Mouse (Mus musculus): Measurements from ENCODE around the gene Reps2. TPM values are rescaled to one million over a fixed set of nuclear protein-coding genes. Genes with fewer than 3 reads are reported as not detected.

The Reps2 gene
- polyA plus RNA-seq (2014; fragmentation: Nextera tagmentation; extraction: Ambion mirVana): 3.1 and 4.2 TPM in 2 replicates

- peak within 1 kb of the TSS; percentile 69 for H3K9ac ChIP-seq (ENCODE audit: low read depth, low read length)
- DNase-seq (ENCODE audit: low spot score) (peak; percentile 91), ATAC-seq (ENCODE audit: low read depth) (peak; percentile 97)
- no peaks in the 10 kb centered on the region for H3K4me1 ChIP-seq (ENCODE audit: control insufficient read depth, insufficient read depth, low read length)
- H3K27ac ChIP-seq (replicated peaks; ENCODE audit: low read depth, low read length): no peak within 1 kb of the TSS
- no peaks in the 10 kb centered on the region for H3K9me3 ChIP-seq (ENCODE audit: control insufficient read depth, low read length)
- H3K36me3 ChIP-seq (ENCODE audit: control insufficient read depth, insufficient read depth, low read length): no peaks in the 10 kb centered on the region
- H3K27me3 ChIP-seq (replicated peaks; ENCODE audit: control insufficient read depth, insufficient read depth, low read length): peaks cover 32% of the 10 kb centered on the region
- peak within 1 kb of the TSS; percentile 57 for H3K4me3 ChIP-seq (ENCODE audit: low read depth, low read length)
- WGBS: 21% methylated on average over 15 of the region's 61 CpGs
- peak within 1 kb of the TSS; percentile 73 for H3K4me2 ChIP-seq (ENCODE audit: low read depth, low read length)
Measured at GRCm38 (mm10) chrX:162643091-162643788, at the start of gene Reps2. Gene Reps2, minus strand, starts transcription at chrX:162643649.

- no peak for DNase-seq (ENCODE audit: low spot score)
- Histone ChIP-seq H3K27me3 (replicated peaks; ENCODE audit: control insufficient read depth, insufficient read depth, low read length) (no peaks in the 10 kb centered on the region), H3K27ac (replicated peaks; ENCODE audit: low read depth, low read length) (no peak overlapping the region), H3K4me2 (ENCODE audit: low read depth, low read length) (no peak overlapping the region), H3K36me3 (ENCODE audit: control insufficient read depth, insufficient read depth, low read length) (no peaks in the 10 kb centered on the region), H3K9me3 (ENCODE audit: control insufficient read depth, low read length) (no peaks in the 10 kb centered on the region), H3K4me1 (ENCODE audit: control insufficient read depth, insufficient read depth, low read length) (no peaks in the 10 kb centered on the region), H3K9ac (ENCODE audit: low read depth, low read length) (no peak overlapping the region), H3K4me3 (ENCODE audit: low read depth, low read length) (no peak overlapping the region)
- no peak for ATAC-seq (ENCODE audit: low read depth)
- 42% methylated on average over 2 of the region's 2 CpGs for WGBS
Measured at GRCm38 (mm10) chrX:162691272-162691671, 47.8 kb upstream of the Reps2 start.

- Histone ChIP-seq H3K4me1 (ENCODE audit: control insufficient read depth, insufficient read depth, low read length) (no peaks in the 10 kb centered on the region), H3K36me3 (ENCODE audit: control insufficient read depth, insufficient read depth, low read length) (no peaks in the 10 kb centered on the region), H3K9ac (ENCODE audit: low read depth, low read length) (no peak overlapping the region), H3K27me3 (replicated peaks; ENCODE audit: control insufficient read depth, insufficient read depth, low read length) (no peaks in the 10 kb centered on the region; the same call in 1 of the 2 replicates), H3K27ac (replicated peaks; ENCODE audit: low read depth, low read length) (no peak overlapping the region), H3K4me3 (ENCODE audit: low read depth, low read length) (no peak overlapping the region), H3K4me2 (ENCODE audit: low read depth, low read length) (no peak overlapping the region), H3K9me3 (ENCODE audit: control insufficient read depth, low read length) (no peaks in the 10 kb centered on the region)
- ATAC-seq (ENCODE audit: low read depth) (no peak), DNase-seq (ENCODE audit: low spot score) (peak; percentile 2)
- WGBS: 84% methylated on average over 1 of the region's 1 CpGs
Measured at GRCm38 (mm10) chrX:162685394-162685793, 41.9 kb upstream of the Reps2 start.

- H3K4me2 ChIP-seq (ENCODE audit: low read depth, low read length): no peak overlapping the region
- DNase-seq (ENCODE audit: low spot score): no peak
- WGBS: 74% methylated on average over 2 of the region's 2 CpGs
- H3K27me3 ChIP-seq (replicated peaks; ENCODE audit: control insufficient read depth, insufficient read depth, low read length): no peaks in the 10 kb centered on the region
- H3K27ac ChIP-seq (replicated peaks; ENCODE audit: low read depth, low read length): no peak overlapping the region
- H3K4me1 ChIP-seq (ENCODE audit: control insufficient read depth, insufficient read depth, low read length): no peaks in the 10 kb centered on the region
- no peaks in the 10 kb centered on the region for H3K9me3 ChIP-seq (ENCODE audit: control insufficient read depth, low read length)
- H3K9ac ChIP-seq (ENCODE audit: low read depth, low read length): no peak overlapping the region
- no peak overlapping the region for H3K4me3 ChIP-seq (ENCODE audit: low read depth, low read length)
- no peaks in the 10 kb centered on the region for H3K36me3 ChIP-seq (ENCODE audit: control insufficient read depth, insufficient read depth, low read length)
- no peak for ATAC-seq (ENCODE audit: low read depth)
Measured at GRCm38 (mm10) chrX:162679506-162679905, 36.1 kb upstream of the Reps2 start.

- WGBS: 78% methylated on average over 2 of the region's 2 CpGs
- Histone ChIP-seq H3K4me1 (ENCODE audit: control insufficient read depth, insufficient read depth, low read length) (no peaks in the 10 kb centered on the region), H3K36me3 (ENCODE audit: control insufficient read depth, insufficient read depth, low read length) (no peaks in the 10 kb centered on the region), H3K9ac (ENCODE audit: low read depth, low read length) (no peak overlapping the region), H3K27me3 (replicated peaks; ENCODE audit: control insufficient read depth, insufficient read depth, low read length) (no peaks in the 10 kb centered on the region), H3K4me3 (ENCODE audit: low read depth, low read length) (no peak overlapping the region), H3K9me3 (ENCODE audit: control insufficient read depth, low read length) (no peaks in the 10 kb centered on the region), H3K4me2 (ENCODE audit: low read depth, low read length) (no peak overlapping the region), H3K27ac (replicated peaks; ENCODE audit: low read depth, low read length) (no peak overlapping the region)
- ATAC-seq (ENCODE audit: low read depth) (no peak), DNase-seq (ENCODE audit: low spot score) (no peak)
Measured at GRCm38 (mm10) chrX:162678820-162679219, 35.4 kb upstream of the Reps2 start.

GRCm38 (mm10) chrX:162666166-162666565, 22.7 kb upstream of the Reps2 start:
- Histone ChIP-seq H3K4me1 (ENCODE audit: control insufficient read depth, insufficient read depth, low read length) (no peaks in the 10 kb centered on the region), H3K9ac (ENCODE audit: low read depth, low read length) (no peak overlapping the region), H3K27ac (replicated peaks; ENCODE audit: low read depth, low read length) (no peak overlapping the region), H3K4me3 (ENCODE audit: low read depth, low read length) (no peak overlapping the region), H3K36me3 (ENCODE audit: control insufficient read depth, insufficient read depth, low read length) (no peaks in the 10 kb centered on the region), H3K4me2 (ENCODE audit: low read depth, low read length) (no peak overlapping the region), H3K27me3 (replicated peaks; ENCODE audit: control insufficient read depth, insufficient read depth, low read length) (0 out of 2 replicates have a peak, but pooled peaks cover 3% of the 10 kb centered on the region), H3K9me3 (ENCODE audit: control insufficient read depth, low read length) (no peaks in the 10 kb centered on the region)
- WGBS: 72% methylated on average over 2 of the region's 2 CpGs
- DNase-seq (ENCODE audit: low spot score): no peak
- no peak for ATAC-seq (ENCODE audit: low read depth)

- no peak overlapping the region for H3K9ac ChIP-seq (ENCODE audit: low read depth, low read length)
- no peak overlapping the region for H3K27ac ChIP-seq (replicated peaks; ENCODE audit: low read depth, low read length)
- H3K4me1 ChIP-seq (ENCODE audit: control insufficient read depth, insufficient read depth, low read length): no peaks in the 10 kb centered on the region
- ATAC-seq (ENCODE audit: low read depth) (no peak), DNase-seq (ENCODE audit: low spot score) (no peak)
- WGBS: 93% methylated on average over 1 of the region's 1 CpGs
- no peaks in the 10 kb centered on the region for H3K9me3 ChIP-seq (ENCODE audit: control insufficient read depth, low read length)
- H3K36me3 ChIP-seq (ENCODE audit: control insufficient read depth, insufficient read depth, low read length): no peaks in the 10 kb centered on the region
- peaks cover 8% of the 10 kb centered on the region for H3K27me3 ChIP-seq (replicated peaks; ENCODE audit: control insufficient read depth, insufficient read depth, low read length)
- H3K4me3 ChIP-seq (ENCODE audit: low read depth, low read length): no peak overlapping the region
- no peak overlapping the region for H3K4me2 ChIP-seq (ENCODE audit: low read depth, low read length)
Measured at GRCm38 (mm10) chrX:162660182-162660581, 16.7 kb upstream of the Reps2 start.

GRCm38 (mm10) chrX:162653518-162653917, 10.1 kb upstream of the Reps2 start:
- Histone ChIP-seq H3K4me3 (ENCODE audit: low read depth, low read length) (no peak overlapping the region), H3K27me3 (replicated peaks; ENCODE audit: control insufficient read depth, insufficient read depth, low read length) (no peaks in the 10 kb centered on the region; the same call in 1 of the 2 replicates), H3K4me2 (ENCODE audit: low read depth, low read length) (no peak overlapping the region), H3K36me3 (ENCODE audit: control insufficient read depth, insufficient read depth, low read length) (no peaks in the 10 kb centered on the region), H3K4me1 (ENCODE audit: control insufficient read depth, insufficient read depth, low read length) (no peaks in the 10 kb centered on the region), H3K27ac (replicated peaks; ENCODE audit: low read depth, low read length) (no peak overlapping the region), H3K9me3 (ENCODE audit: control insufficient read depth, low read length) (no peaks in the 10 kb centered on the region), H3K9ac (ENCODE audit: low read depth, low read length) (no peak overlapping the region)
- 88% methylated on average over 7 of the region's 7 CpGs for WGBS
- ATAC-seq (ENCODE audit: low read depth): no peak
- DNase-seq (ENCODE audit: low spot score): no peak

- Histone ChIP-seq H3K36me3 (ENCODE audit: control insufficient read depth, insufficient read depth, low read length) (no peaks in the 10 kb centered on the region), H3K4me1 (ENCODE audit: control insufficient read depth, insufficient read depth, low read length) (no peaks in the 10 kb centered on the region), H3K9ac (ENCODE audit: low read depth, low read length) (no peak overlapping the region), H3K4me3 (ENCODE audit: low read depth, low read length) (no peak overlapping the region), H3K9me3 (ENCODE audit: control insufficient read depth, low read length) (no peaks in the 10 kb centered on the region), H3K27ac (replicated peaks; ENCODE audit: low read depth, low read length) (no peak overlapping the region), H3K27me3 (replicated peaks; ENCODE audit: control insufficient read depth, insufficient read depth, low read length) (peaks cover 6% of the 10 kb centered on the region; the same call in 1 of the 2 replicates), H3K4me2 (ENCODE audit: low read depth, low read length) (no peak overlapping the region)
- ATAC-seq (ENCODE audit: low read depth): no peak
- no peak for DNase-seq (ENCODE audit: low spot score)
- 86% methylated on average over 3 of the region's 3 CpGs for WGBS
Measured at GRCm38 (mm10) chrX:162652445-162652844, 9.0 kb upstream of the Reps2 start.
